Mouse (Mus musculus) midbrain, embryonic 14.5 days (tissue): ENCODE results near the gene Gm49396. TPM values are rescaled to one million over a fixed set of nuclear protein-coding genes. Genes with fewer than 3 reads are reported as not detected.

Source experiments
- ATAC-seq: fragments of 200-750 bp; cut with Nextera tagmentation; 2 replicates; pipeline ENCODE4 v1.8.0; 2017; ENCODE audit warnings: moderate number of reproducible peaks, moderate library complexity; ENCODE audit not compliant: low FRiP score, low TSS enrichment
- DNase-seq: peaks from one replicate; pipeline ENCODE4 v3.0.0-alpha.2; 2015
- H3K27ac ChIP-seq: fragments of 300-500 bp; sonication (generic); replicated peaks from 2 replicates; pipeline ENCODE4 v1.5.1; 2014; ENCODE audit warnings: mild to moderate bottlenecking, low read depth, low read length, moderate library complexity
- H3K27me3 ChIP-seq: fragments of 300-500 bp; sonication (generic); 2 replicates; pipeline ENCODE4 v1.6.1; 2014; ENCODE audit warnings: low read length, control low read depth, mixed read lengths; ENCODE audit not compliant: control insufficient read depth, insufficient read depth
- H3K36me3 ChIP-seq: fragments of 300-500 bp; sonication (generic); 2 replicates; pipeline ENCODE4 v1.6.1; 2014; ENCODE audit warnings: low read length, control low read depth; ENCODE audit not compliant: control insufficient read depth, insufficient read depth
- H3K4me1 ChIP-seq: fragments of 300-500 bp; sonication (generic); 2 replicates; pipeline ENCODE4 v1.6.1; 2014; ENCODE audit warnings: mild to moderate bottlenecking, antibody characterized with exemption, low read length, control low read depth; ENCODE audit not compliant: control insufficient read depth, insufficient read depth
- H3K4me2 ChIP-seq: fragments of 300-500 bp; sonication (generic); 2 replicates; pipeline ENCODE4 v1.6.1; 2014; ENCODE audit warnings: mild to moderate bottlenecking, low read length, moderate library complexity
- H3K4me3 ChIP-seq: fragments of 300-500 bp; sonication (generic); replicated peaks from 2 replicates; pipeline ENCODE4 v1.5.1; 2014; ENCODE audit warnings: low read depth, low read length
- H3K9ac ChIP-seq: fragments of 300-500 bp; sonication (generic); replicated peaks from 2 replicates; pipeline ENCODE4 v1.6.1; 2014; ENCODE audit warnings: mild to moderate bottlenecking, low read length, moderate library complexity
- H3K9me3 ChIP-seq: fragments of 300-500 bp; sonication (generic); 2 replicates; pipeline ENCODE4 v1.6.1; 2016; ENCODE audit warnings: low read length, control low read depth, mixed read lengths; ENCODE audit not compliant: control insufficient read depth
- WGBS: fragments of 180-500 bp; shearing (Covaris S2); extraction: QIAGEN DNeasy Blood & Tissue Kit; methylation state at CpG from one replicate; pipeline ENCODE4 v1.1.7; 2014; 5-methylcytosine and 5-hydroxymethylcytosine counted together
- polyA plus RNA-seq: library from polyadenylated mRNA; unstranded; fragments of >200 nt; fragmentation: Nextera tagmentation; extraction: Ambion mirVana; gene quantifications from 2 replicates; pipeline ENCODE4 v1.2.1, GENCODE M21; 2014

The Gm49396 gene
- polyA plus RNA-seq, 1 experiment from 2014 or later = 8.2 TPM

GRCm38 (mm10) chr7:30557901-30558514 lies 5.1 kb upstream of the Gm49396 start:
- WGBS = 87% methylated on average over 13 of the region's 13 CpGs
- H3K4me2 ChIP-seq = peak overlapping the region; percentile 71
- no peak overlapping the region for H3K27ac ChIP-seq
- no peaks in the 10 kb centered on the region for H3K27me3 ChIP-seq
- DNase-seq (no peak), ATAC-seq (no peak)
- peaks cover 19% of the 10 kb centered on the region for H3K4me1 ChIP-seq
- no peak overlapping the region for H3K9ac ChIP-seq
- no peaks in the 10 kb centered on the region for H3K9me3 ChIP-seq
- H3K4me3 ChIP-seq = 0 out of 2 replicates have a peak overlapping the region, but pooled peaks have one; percentile 50
- peaks cover 33% of the 10 kb centered on the region for H3K36me3 ChIP-seq

GRCm38 (mm10) chr7:30558656-30559442 lies 4.3 kb upstream of the Gm49396 start:
- peaks cover 15% of the 10 kb centered on the region for H3K4me1 ChIP-seq
- peak overlapping the region; percentile 67 for H3K9ac ChIP-seq
- no peaks in the 10 kb centered on the region for H3K27me3 ChIP-seq
- WGBS = 16% methylated on average over 12 of the region's 12 CpGs
- DNase-seq = no peak
- H3K27ac ChIP-seq = no peak overlapping the region
- H3K4me3 ChIP-seq = peak overlapping the region; percentile 50
- ATAC-seq = no peak
- H3K9me3 ChIP-seq = no peaks in the 10 kb centered on the region
- peaks cover 33% of the 10 kb centered on the region for H3K36me3 ChIP-seq
- peak overlapping the region; percentile 71 for H3K4me2 ChIP-seq

GRCm38 (mm10) chr7:30559443-30559954 lies 3.6 kb upstream of the Gm49396 start, which contains the start of gene Lin37:
Lin37 (minus strand) TSS chr7:30559838.
- Histone ChIP-seq H3K9me3 (no peaks in the 10 kb centered on the region), H3K27ac (peak within 1 kb of the TSS; percentile 32; the same call in 1 of the 2 replicates), H3K36me3 (peaks cover 28% of the 10 kb centered on the region), H3K27me3 (no peaks in the 10 kb centered on the region), H3K9ac (peak within 1 kb of the TSS; percentile 67), H3K4me3 (peak within 1 kb of the TSS; percentile 50), H3K4me2 (peak within 1 kb of the TSS; percentile 71), H3K4me1 (peaks cover 20% of the 10 kb centered on the region)
- ATAC-seq (peak; percentile 87), DNase-seq (peak; percentile 98)
- WGBS = 0% methylated on average over 20 of the region's 20 CpGs

GRCm38 (mm10) chr7:30560296-30560695 lies 2.8 kb upstream of the Gm49396 start:
- WGBS = 65% methylated on average over 2 of the region's 2 CpGs
- Histone ChIP-seq H3K9ac (no peak overlapping the region), H3K9me3 (no peaks in the 10 kb centered on the region), H3K27ac (peak overlapping the region; percentile 32; the same call in 1 of the 2 replicates), H3K27me3 (no peaks in the 10 kb centered on the region), H3K4me1 (peaks cover 20% of the 10 kb centered on the region), H3K4me2 (peak overlapping the region; percentile 71), H3K4me3 (peak overlapping the region; percentile 50; the same call in 1 of the 2 replicates), H3K36me3 (peaks cover 22% of the 10 kb centered on the region)
- DNase-seq = peak; percentile 9
- no peak for ATAC-seq

- Histone ChIP-seq H3K27me3 (no peaks in the 10 kb centered on the region), H3K4me3 (peak overlapping the region; percentile 80), H3K4me2 (peak overlapping the region; percentile 83), H3K9me3 (no peaks in the 10 kb centered on the region), H3K27ac (peak overlapping the region; percentile 63), H3K9ac (peak overlapping the region; percentile 55), H3K36me3 (peaks cover 25% of the 10 kb centered on the region), H3K4me1 (peaks cover 20% of the 10 kb centered on the region)
- peak; percentile 4 for DNase-seq
- WGBS = 2% methylated on average over 27 of the region's 27 CpGs
- no peak for ATAC-seq
Observed at GRCm38 (mm10) chr7:30562526-30563116, 523 bp upstream of the Gm49396 start.

- DNase-seq = peak; percentile 8
- Histone ChIP-seq H3K4me1 (peaks cover 14% of the 10 kb centered on the region), H3K4me3 (peak overlapping the region; percentile 80), H3K4me2 (peak overlapping the region; percentile 83), H3K9ac (peak overlapping the region; percentile 68; the same call in 1 of the 2 replicates), H3K27ac (0 out of 2 replicates have a peak overlapping the region, but pooled peaks have one; percentile 92), H3K36me3 (peaks cover 36% of the 10 kb centered on the region), H3K9me3 (no peaks in the 10 kb centered on the region), H3K27me3 (no peaks in the 10 kb centered on the region)
- ATAC-seq = no peak
- WGBS = 23% methylated on average over 6 of the region's 6 CpGs
Observed at GRCm38 (mm10) chr7:30563906-30564280, 749 bp downstream of the Gm49396 start.

- H3K4me3 ChIP-seq = 0 out of 2 replicates have a peak within 1 kb of the TSS, but pooled peaks have one; percentile 80
- peaks cover 47% of the 10 kb centered on the region for H3K36me3 ChIP-seq
- no peaks in the 10 kb centered on the region for H3K9me3 ChIP-seq
- peaks cover 9% of the 10 kb centered on the region; the same call in 1 of the 2 replicates for H3K4me1 ChIP-seq
- H3K4me2 ChIP-seq = no peak within 1 kb of the TSS
- DNase-seq (no peak), ATAC-seq (no peak)
- 96% methylated on average over 12 of the region's 12 CpGs for WGBS
- no peak within 1 kb of the TSS for H3K27ac ChIP-seq
- no peaks in the 10 kb centered on the region for H3K27me3 ChIP-seq
- H3K9ac ChIP-seq = no peak within 1 kb of the TSS
Observed at GRCm38 (mm10) chr7:30564970-30565571, 1.9 kb downstream of the Gm49396 start, which contains the start of gene Igflr1. Igflr1 (plus strand) TSS chr7:30565427.

GRCm38 (mm10) chr7:30566033-30566432 lies 2.9 kb downstream of the Gm49396 start:
- DNase-seq (no peak), ATAC-seq (no peak)
- no peak overlapping the region for H3K4me2 ChIP-seq

More at GRCm38 (mm10) chr7:30566033-30566432, 2.9 kb downstream of the Gm49396 start:
- Histone ChIP-seq H3K9me3 (no peaks in the 10 kb centered on the region), H3K9ac (no peak overlapping the region), H3K27ac (no peak overlapping the region), H3K36me3 (peaks cover 57% of the 10 kb centered on the region), H3K4me1 (peaks cover 6% of the 10 kb centered on the region; the same call in 1 of the 2 replicates), H3K4me3 (no peak overlapping the region), H3K27me3 (no peaks in the 10 kb centered on the region)
- WGBS = 88% methylated on average over 9 of the region's 9 CpGs
